Mouse (Mus musculus): ENCODE measurements around the gene Bmyc. TPM values are rescaled to one million over a fixed set of nuclear protein-coding genes. Genes with fewer than 3 reads are reported as not detected.

The Bmyc gene
- polyA plus RNA-seq, 1 experiment = 10.5 TPM

DNA sequence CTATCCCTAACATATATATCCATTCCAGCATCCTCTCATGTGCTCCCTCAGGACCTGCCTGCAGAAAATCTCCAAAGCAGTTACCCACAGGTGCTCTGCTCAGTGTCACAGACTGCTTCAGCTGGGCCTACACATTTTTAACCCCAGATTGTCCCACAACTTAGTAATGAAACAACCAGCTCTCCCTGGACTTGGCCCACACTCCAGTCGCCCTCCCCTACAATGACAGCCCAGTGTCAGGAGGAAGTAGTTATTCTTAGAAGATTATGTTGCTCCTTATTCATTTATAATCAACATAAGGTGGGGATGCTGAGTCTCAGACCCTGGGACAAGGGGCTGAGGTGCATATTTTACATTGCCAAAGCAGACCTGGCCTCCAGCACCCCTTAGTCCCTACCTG is 35.1 kb downstream of the Bmyc start:
- H3K27me3 ChIP-seq (ENCODE audit: control insufficient read depth, insufficient read depth, low read length, poor library complexity, severe bottlenecking) = no peaks in the 10 kb centered on the region
- H3K27ac ChIP-seq (ENCODE audit: insufficient read depth, low read length) = no peak overlapping the region
- no peaks in the 10 kb centered on the region for H3K9me3 ChIP-seq (replicated peaks; ENCODE audit: control insufficient read depth, insufficient read depth, low read length, poor library complexity, severe bottlenecking)
- no peak overlapping the region for H3K4me3 ChIP-seq (ENCODE audit: low read depth, low read length)
- no peak overlapping the region for H3K9ac ChIP-seq (ENCODE audit: low read depth, poor library complexity, severe bottlenecking)
- TF ChIP-seq EP300 (IDR thresholded peaks at IDR 0.05; ENCODE audit: insufficient read depth, low read depth, low read length) (no peak), CTCF (IDR thresholded peaks at IDR 0.05; ENCODE audit: low read depth, low read length) (no peak), POLR2A (IDR thresholded peaks at IDR 0.05; ENCODE audit: insufficient read depth, low read length) (no peak)
- no peaks in the 10 kb centered on the region for H3K36me3 ChIP-seq (ENCODE audit: control insufficient read depth, insufficient read depth, low read length, poor library complexity, severe bottlenecking)
- H3K4me1 ChIP-seq (ENCODE audit: control insufficient read depth, insufficient read depth, low read length) = no peaks in the 10 kb centered on the region

DNA sequence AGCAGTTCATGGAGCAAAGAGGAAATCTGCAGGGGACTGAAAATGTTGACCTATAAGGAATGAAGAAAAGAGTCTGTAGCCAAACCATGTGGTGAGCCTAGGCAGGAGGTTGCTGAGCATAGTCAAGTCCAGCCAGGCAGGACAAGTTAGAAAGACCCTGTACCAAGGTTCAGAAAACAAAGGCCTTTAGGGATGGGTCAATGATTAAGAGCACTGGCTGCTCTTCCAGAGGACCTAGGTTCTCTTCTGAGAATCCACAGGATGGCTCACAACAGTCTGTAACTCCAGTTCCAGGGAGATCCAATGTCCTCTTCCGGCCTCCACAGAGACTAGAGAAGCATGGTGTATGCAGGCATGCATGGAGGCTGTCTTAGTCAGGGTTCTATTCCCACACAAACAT is 47.7 kb downstream of the Bmyc start:
- no peak for TF ChIP-seq EP300 (IDR thresholded peaks at IDR 0.05; ENCODE audit: insufficient read depth, low read depth, low read length)
- no peak for TF ChIP-seq POLR2A (IDR thresholded peaks at IDR 0.05; ENCODE audit: insufficient read depth, low read length)
- no peak for TF ChIP-seq CTCF (IDR thresholded peaks at IDR 0.05; ENCODE audit: low read depth, low read length)
- no peaks in the 10 kb centered on the region for H3K9me3 ChIP-seq (replicated peaks; ENCODE audit: control insufficient read depth, insufficient read depth, low read length, poor library complexity, severe bottlenecking)
- no peak overlapping the region for H3K27ac ChIP-seq (ENCODE audit: insufficient read depth, low read length)
- no peak overlapping the region for H3K4me3 ChIP-seq (ENCODE audit: low read depth, low read length)
- no peak overlapping the region for H3K9ac ChIP-seq (ENCODE audit: low read depth, poor library complexity, severe bottlenecking)
- no peaks in the 10 kb centered on the region for H3K4me1 ChIP-seq (ENCODE audit: control insufficient read depth, insufficient read depth, low read length)
- H3K27me3 ChIP-seq (ENCODE audit: control insufficient read depth, insufficient read depth, low read length, poor library complexity, severe bottlenecking) = no peaks in the 10 kb centered on the region
- no peaks in the 10 kb centered on the region for H3K36me3 ChIP-seq (ENCODE audit: control insufficient read depth, insufficient read depth, low read length, poor library complexity, severe bottlenecking)

Other genes starting within 250 kb of the Bmyc start
- not detected in 2 replicates for gene Clic3, start 249.9 kb upstream of the Bmyc start, polyA plus RNA-seq (2011; ENCODE audit: insufficient read depth, insufficient read length, low read depth, missing spikeins)
- 3.7 and 5.7 TPM in 2 replicates for gene Paxx, start 245.6 kb upstream of the Bmyc start, polyA plus RNA-seq (2011; ENCODE audit: insufficient read depth, insufficient read length, low read depth, missing spikeins)
- 0.57 TPM in 1 of 2 replicates, not detected in the other for gene Ptgds, start 236.7 kb upstream of the Bmyc start, polyA plus RNA-seq (2011; ENCODE audit: insufficient read depth, insufficient read length, low read depth, missing spikeins)
- gene Lcn12, start 212.8 kb upstream of the Bmyc start, polyA plus RNA-seq (2011; ENCODE audit: insufficient read depth, insufficient read length, low read depth, missing spikeins) = not detected in 2 replicates
- 16.4 and 18.4 TPM in 2 replicates for gene Fbxw5, start 206.0 kb upstream of the Bmyc start, polyA plus RNA-seq (2011; ENCODE audit: insufficient read depth, insufficient read length, low read depth, missing spikeins)
- gene C8g, start 205.0 kb upstream of the Bmyc start, polyA plus RNA-seq (2011; ENCODE audit: insufficient read depth, insufficient read length, low read depth, missing spikeins) = 3.5 and 4.9 TPM in 2 replicates
- 9.4 and 9.8 TPM in 2 replicates for gene Traf2, start 159.8 kb upstream of the Bmyc start, polyA plus RNA-seq (2011; ENCODE audit: insufficient read depth, insufficient read length, low read depth, missing spikeins)
- gene Edf1, start 148.9 kb upstream of the Bmyc start, polyA plus RNA-seq (2011; ENCODE audit: insufficient read depth, insufficient read length, low read depth, missing spikeins) = 107 and 122 TPM in 2 replicates
- 0.65 and 3.7 TPM in 2 replicates for gene Mamdc4, start 131.9 kb upstream of the Bmyc start, polyA plus RNA-seq (2011; ENCODE audit: insufficient read depth, insufficient read length, low read depth, missing spikeins)
- 37.0 and 47.9 TPM in 2 replicates for gene Phpt1, start 131.5 kb upstream of the Bmyc start, polyA plus RNA-seq (2011; ENCODE audit: insufficient read depth, insufficient read length, low read depth, missing spikeins)
- gene Ajm1, start 125.0 kb upstream of the Bmyc start, polyA plus RNA-seq (2011; ENCODE audit: insufficient read depth, insufficient read length, low read depth, missing spikeins) = 0.55 and 0.70 TPM in 2 replicates
- 72.5 and 80.2 TPM in 2 replicates for gene Rabl6, start 98.2 kb upstream of the Bmyc start, polyA plus RNA-seq (2011; ENCODE audit: insufficient read depth, insufficient read length, low read depth, missing spikeins)
- gene Ccdc183, start 89.1 kb upstream of the Bmyc start, polyA plus RNA-seq (2011; ENCODE audit: insufficient read depth, insufficient read length, low read depth, missing spikeins) = not detected in 2 replicates
- gene Tmem141, start 84.7 kb upstream of the Bmyc start, polyA plus RNA-seq (2011; ENCODE audit: insufficient read depth, insufficient read length, low read depth, missing spikeins) = 12.3 and 13.4 TPM in 2 replicates
- not detected in 2 replicates for gene Fcna, start 78.7 kb upstream of the Bmyc start, polyA plus RNA-seq (2011; ENCODE audit: insufficient read depth, insufficient read length, low read depth, missing spikeins)
- gene Lcn8, start 53.6 kb upstream of the Bmyc start, polyA plus RNA-seq (2011; ENCODE audit: insufficient read depth, insufficient read length, low read depth, missing spikeins) = not detected in 2 replicates
- gene Lcn5, start 48.8 kb upstream of the Bmyc start, polyA plus RNA-seq (2011; ENCODE audit: insufficient read depth, insufficient read length, low read depth, missing spikeins) = not detected in 2 replicates
- gene Lcn6, start 30.0 kb upstream of the Bmyc start, polyA plus RNA-seq (2011; ENCODE audit: insufficient read depth, insufficient read length, low read depth, missing spikeins) = not detected in 2 replicates
- not detected in 2 replicates for gene Lcn10, start 24.0 kb upstream of the Bmyc start, polyA plus RNA-seq (2011; ENCODE audit: insufficient read depth, insufficient read length, low read depth, missing spikeins)
- gene Obp2a, start 6.7 kb upstream of the Bmyc start, polyA plus RNA-seq (2011; ENCODE audit: insufficient read depth, insufficient read length, low read depth, missing spikeins) = not detected in 2 replicates
- gene Obp2b, start 30.3 kb downstream of the Bmyc start, polyA plus RNA-seq (2011; ENCODE audit: insufficient read depth, insufficient read length, low read depth, missing spikeins) = not detected in 2 replicates
- gene Lcn3, start 58.8 kb downstream of the Bmyc start, polyA plus RNA-seq (2011; ENCODE audit: insufficient read depth, insufficient read length, low read depth, missing spikeins) = not detected in 2 replicates
- not detected in 2 replicates for gene Lcn11, start 70.3 kb downstream of the Bmyc start, polyA plus RNA-seq (2011; ENCODE audit: insufficient read depth, insufficient read length, low read depth, missing spikeins)
- not detected in 2 replicates for gene Gm13539, start 75.5 kb downstream of the Bmyc start, polyA plus RNA-seq (2011; ENCODE audit: insufficient read depth, insufficient read length, low read depth, missing spikeins)
- gene Glt6d1, start 109.1 kb downstream of the Bmyc start, polyA plus RNA-seq (2011; ENCODE audit: insufficient read depth, insufficient read length, low read depth, missing spikeins) = not detected in 2 replicates
- not detected in 2 replicates for gene Lcn9, start 116.4 kb downstream of the Bmyc start, polyA plus RNA-seq (2011; ENCODE audit: insufficient read depth, insufficient read length, low read depth, missing spikeins)
- not detected in 2 replicates for gene Sohlh1, start 140.5 kb downstream of the Bmyc start, polyA plus RNA-seq (2011; ENCODE audit: insufficient read depth, insufficient read length, low read depth, missing spikeins)
- gene Kcnt1, start 157.0 kb downstream of the Bmyc start, polyA plus RNA-seq (2011; ENCODE audit: insufficient read depth, insufficient read length, low read depth, missing spikeins) = 0.54 and 1.0 TPM in 2 replicates